Mouse (Mus musculus) mouse trophoblast stem cell (cell line): Measurements from ENCODE around the gene Sumo1.
"Not testable (repeated sequence)": the region's sequence is repeated elsewhere in the genome, so short reads cannot be mapped to it uniquely, and the experiment has no call there.

Source experiments
- in situ Hi-C, 2 experiments: fragments of 300-500 bp; cut with MseI, MboI; formaldehyde crosslinking; loops; 2 replicates in 1 of 2; 3 replicates in 1 of 2; pipeline ENCODE4 v1.15.1; 2025

Sumo1 gene

DNA sequence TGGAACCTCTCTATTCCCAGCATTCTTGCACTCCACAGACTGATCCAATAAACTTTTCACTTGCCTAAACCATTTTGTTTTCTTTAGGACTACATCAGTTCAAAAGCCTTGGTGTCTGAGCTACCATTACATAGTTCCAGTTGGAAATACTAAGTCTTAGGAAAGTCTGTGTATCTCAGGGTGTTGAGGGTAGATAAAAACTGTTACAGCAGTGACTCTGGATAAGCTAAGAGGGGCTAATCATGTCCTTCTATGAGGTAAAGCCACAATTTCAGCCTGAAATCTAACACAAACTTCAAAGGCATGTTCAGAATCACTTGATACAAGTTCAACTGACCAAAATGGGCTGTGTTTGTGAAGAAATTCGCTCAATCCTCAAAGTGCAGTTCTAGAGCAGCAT is 34.3 kb downstream of the Sumo1 start:
- in situ Hi-C loops: no loop called here

GRCm38 (mm10) chr1:59633056-59633455 is 37.6 kb downstream of the Sumo1 start:
- in situ Hi-C loops: no loop called here

DNA sequence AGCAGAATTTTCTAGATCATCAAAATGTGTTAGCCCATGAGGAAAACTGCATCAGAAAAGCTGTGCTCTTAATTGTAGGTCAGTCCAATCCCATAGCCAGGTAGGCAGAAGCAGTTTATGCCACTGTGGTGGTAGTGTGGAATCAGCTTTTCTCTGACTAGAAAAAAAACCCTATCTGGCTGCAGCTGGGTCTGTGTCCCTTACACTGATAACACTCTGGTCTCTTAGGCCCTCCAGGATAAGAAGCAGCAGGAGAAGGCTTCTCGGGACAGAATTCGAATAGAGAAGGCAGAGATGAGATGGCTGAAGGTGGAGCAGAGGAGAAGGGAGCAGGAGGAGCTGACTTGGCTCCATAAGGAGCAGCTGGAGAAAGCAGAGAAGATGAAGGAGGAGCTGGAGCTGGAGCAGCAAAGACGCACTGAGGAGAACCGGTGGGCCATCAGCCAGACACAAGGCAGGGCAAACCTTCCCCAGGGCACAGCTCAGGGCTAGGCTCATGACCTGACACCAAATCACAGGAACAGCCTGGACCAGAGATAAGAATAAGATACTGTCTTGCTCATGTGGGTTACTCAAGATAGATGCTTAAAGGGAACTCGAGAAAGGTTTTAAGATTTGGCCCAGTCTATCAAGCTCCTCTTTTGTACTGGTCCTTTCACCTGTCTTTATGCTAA is 38.5 kb downstream of the Sumo1 start:
- in situ Hi-C loops: no loop called here

- in situ Hi-C loops: not testable (repeated sequence)
Observed at GRCm38 (mm10) chr1:59630356-59630755, 40.3 kb downstream of the Sumo1 start.

DNA sequence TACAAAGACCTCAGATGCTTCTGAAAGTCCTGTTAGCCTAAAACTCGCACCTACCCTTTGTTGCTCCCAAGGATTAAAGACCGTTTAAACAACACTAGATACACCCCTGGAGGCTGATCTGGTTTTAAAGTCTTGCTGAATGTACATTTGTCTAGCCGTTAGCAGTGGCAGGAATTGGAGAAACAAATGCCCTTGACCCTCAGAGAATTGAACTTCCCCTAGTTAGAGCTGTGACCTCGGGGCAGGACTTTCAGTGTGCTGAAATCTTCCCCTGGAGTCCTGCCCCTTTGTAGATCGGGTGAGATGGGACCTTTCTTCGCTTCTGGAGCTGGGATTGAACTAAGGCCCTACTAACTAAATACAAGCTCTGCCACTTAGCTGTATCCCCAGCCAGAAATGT is 41.4 kb downstream of the Sumo1 start:
- in situ Hi-C loops: no loop called here

DNA sequence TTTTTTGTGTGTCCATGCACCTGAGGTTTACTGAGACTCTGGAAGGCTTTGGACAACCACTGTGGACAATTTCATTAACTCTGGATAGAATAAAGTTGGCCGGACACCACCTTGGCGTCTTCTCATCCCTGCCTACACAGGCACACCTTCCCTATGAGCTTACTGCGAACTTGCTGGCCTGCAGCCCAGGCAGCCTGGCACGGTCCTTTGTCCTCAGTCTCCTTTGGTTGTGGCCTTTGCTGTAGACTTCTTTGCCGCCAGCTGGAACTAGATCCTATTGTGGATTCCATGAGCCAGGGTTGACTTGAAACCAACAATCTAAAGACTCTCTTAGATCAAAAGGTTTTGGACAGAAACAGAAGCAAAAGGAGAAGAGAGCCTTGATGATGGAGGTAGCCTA is 45.2 kb downstream of the Sumo1 start:
- in situ Hi-C loops: no loop called here

GRCm38 (mm10) chr1:59623325-59624017 is 47.2 kb downstream of the Sumo1 start:
- in situ Hi-C loops: no loop called here

- in situ Hi-C loops: no loop called here
Observed at GRCm38 (mm10) chr1:59619201-59619600, 51.4 kb downstream of the Sumo1 start.

DNA sequence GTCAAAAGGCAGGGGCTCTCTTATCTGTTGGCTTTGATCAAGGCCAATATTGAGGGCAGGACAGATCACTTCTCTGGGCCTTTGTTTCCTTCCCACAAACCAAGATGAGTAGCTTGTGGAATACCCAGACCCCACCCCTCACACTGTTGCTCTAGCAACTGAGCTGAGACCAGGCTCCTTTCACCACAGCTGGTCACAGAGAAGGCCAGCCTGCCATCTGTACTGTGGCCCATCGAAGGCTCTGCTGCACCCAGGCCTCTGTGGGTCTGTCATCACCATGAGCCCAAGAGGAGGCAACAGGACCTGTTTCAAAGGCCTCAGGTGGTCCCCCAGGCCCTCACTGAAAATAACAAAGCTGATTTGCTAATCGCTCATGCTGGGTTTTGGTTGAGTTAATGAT is 55.6 kb downstream of the Sumo1 start:
- in situ Hi-C loops: no loop called here

- in situ Hi-C loops: no loop called here
Observed at GRCm38 (mm10) chr1:59613795-59614194, 56.8 kb downstream of the Sumo1 start.

- in situ Hi-C loops: no loop called here
Observed at GRCm38 (mm10) chr1:59610929-59611328, 59.7 kb downstream of the Sumo1 start.

DNA sequence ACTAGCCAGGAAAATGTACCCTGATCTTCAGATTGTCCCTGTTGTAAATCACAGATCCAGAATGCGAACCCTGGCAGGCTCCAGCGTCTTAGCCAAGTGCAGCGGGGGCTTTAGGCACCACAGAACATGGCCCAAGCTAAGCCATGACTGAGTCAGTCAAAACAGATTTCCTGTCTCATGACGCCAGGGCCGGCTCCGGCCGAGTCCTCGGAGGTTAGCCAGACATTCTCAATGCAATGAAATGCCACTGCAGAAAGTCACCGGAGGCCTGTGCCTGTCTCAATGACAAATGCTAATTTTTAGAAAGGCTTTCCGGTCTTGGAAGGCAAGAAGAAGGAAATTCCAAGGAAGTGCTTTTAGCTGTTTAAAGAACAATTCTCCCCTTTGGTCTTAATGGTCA is 60.7 kb downstream of the Sumo1 start:
- in situ Hi-C loops: no loop called here

DNA sequence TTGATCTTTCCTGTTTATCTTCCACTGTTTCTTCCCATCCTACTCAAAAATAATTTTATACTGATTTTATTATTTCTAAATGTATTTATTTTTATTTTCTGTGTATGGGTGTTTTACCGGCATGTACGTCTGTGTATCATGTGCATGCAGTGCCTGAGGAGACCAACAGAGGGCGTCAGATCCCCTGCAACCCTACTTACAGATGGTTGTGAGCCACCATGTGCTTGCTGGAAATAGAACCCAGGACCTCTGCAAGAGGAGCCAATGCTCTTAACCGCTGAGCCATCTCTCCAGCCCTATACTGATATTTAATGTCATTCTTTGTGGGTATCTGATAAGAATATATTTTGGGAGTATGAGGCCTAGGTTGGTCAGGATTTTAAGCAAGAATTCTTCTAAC is 61.2 kb downstream of the Sumo1 start:
- in situ Hi-C loops: no loop called here

DNA sequence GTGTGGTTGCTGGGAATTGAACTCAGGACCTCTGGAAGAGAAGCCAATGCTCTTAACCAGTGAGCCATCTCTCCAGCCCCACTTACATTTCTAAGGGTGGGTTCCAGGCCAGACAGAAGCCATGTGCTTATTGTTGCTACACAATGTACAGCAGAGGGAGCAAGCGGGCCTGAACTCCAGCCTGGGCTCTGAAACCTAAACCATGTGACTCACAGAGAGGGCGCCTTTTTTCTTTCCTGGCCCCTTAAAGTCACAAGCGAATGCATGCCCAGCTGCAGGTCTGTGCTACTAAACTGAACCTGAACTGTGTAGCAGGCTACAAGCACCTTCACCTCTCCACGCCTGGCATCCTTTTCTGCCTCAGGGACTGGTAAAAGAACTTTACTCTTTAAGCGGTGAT is 61.7 kb downstream of the Sumo1 start:
- in situ Hi-C loops: no loop called here

- in situ Hi-C loops: no loop called here
Observed at GRCm38 (mm10) chr1:59608125-59608762, 62.4 kb downstream of the Sumo1 start.

- in situ Hi-C loops: no loop called here
Observed at GRCm38 (mm10) chr1:59607071-59607470, 63.6 kb downstream of the Sumo1 start.

- in situ Hi-C loops: no loop called here
Observed at GRCm38 (mm10) chr1:59606479-59606878, 64.2 kb downstream of the Sumo1 start.

DNA sequence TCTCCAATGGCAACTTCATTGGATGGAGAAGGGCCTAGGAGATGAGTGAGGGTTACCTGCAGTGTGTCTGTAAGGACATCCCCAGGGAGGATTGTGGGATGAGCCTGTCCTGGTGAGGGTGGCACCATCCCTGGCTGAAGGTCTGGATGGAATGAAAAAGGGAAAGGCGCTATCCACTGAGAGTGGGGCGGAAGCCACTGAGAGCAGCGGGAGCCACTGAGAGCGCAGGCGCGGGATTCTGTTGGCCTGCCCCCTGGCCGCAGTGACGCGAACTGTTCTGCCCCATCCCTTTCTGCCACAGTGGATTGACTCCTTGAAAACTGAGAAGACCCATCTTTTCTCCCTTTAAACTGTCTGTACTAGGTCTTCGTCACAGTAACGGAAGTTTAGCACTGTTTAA is 66.7 kb downstream of the Sumo1 start:
- in situ Hi-C loops: no loop called here

DNA sequence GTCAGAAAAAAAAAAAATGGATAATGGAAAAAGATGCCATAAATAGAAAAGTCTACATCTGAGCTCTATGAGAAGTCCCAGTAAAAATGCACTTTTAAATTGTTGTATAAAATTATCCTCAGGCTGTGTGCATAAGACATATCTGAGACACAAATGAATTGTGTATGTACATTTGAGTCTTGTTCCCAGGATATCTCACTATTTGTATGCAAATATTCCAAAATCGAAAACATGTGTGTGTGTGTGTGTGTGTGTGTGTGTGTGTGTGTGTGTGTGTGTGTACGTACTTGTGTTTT is 67.3 kb downstream of the Sumo1 start:
- in situ Hi-C loops: no loop called here

GRCm38 (mm10) chr1:59602531-59603416 is 67.9 kb downstream of the Sumo1 start:
- in situ Hi-C loops: no loop called here

DNA sequence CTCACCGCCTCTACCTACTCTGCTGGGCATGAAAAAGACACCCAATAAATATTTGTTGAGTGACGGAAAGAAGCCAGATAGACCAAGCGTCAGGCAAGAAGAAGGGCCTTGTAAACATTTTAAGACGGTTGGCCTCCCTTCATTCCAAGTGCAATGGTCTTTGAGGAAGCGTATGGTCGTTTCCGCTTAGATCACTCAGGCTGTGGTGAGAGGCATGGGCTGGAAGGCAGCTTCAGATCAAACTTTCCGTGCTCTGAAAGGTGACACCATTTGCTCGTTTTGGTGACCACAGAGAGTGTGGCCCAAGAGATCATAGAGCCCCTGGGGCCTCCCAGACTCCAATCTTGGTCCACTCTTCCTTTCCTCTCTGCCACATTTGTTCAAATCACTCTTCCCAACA is 75.0 kb downstream of the Sumo1 start:
- in situ Hi-C loops: loop anchor here in 1 of 2 experiments (25.0 kb wide), 1 partner anchor 283 kb away; no protein-coding TSS in a partner anchor
